Comparison of ENCODE assay signal across 8 mouse cellular contexts in genomic region chr1:138912156-138912616, GRCm38 (mm10). TPM values are rescaled to one million over a fixed set of nuclear protein-coding genes. Genes with fewer than 3 reads are reported as not detected.
DNase-seq lines count a peak whose midpoint lies in the region; ATAC-seq lines count a peak whose summit lies in the region.

No protein-coding gene starts in this region.

- no peak for ATAC-seq in kidney, embryonic 14.5 days (ENCODE audit: low FRiP score, low TSS enrichment)
- ATAC-seq in activated CD4-positive, CD25-positive, alpha-beta regulatory T cell, adult 4 months: no peak

- H3K9ac ChIP-seq in kidney, embryonic 14.5 days (ENCODE audit: low read depth, low read length): no peak overlapping the region

- no peaks in the 10 kb centered on the region for H3K36me3 ChIP-seq in kidney, embryonic 14.5 days (ENCODE audit: control insufficient read depth, insufficient read depth, low read length)
- H3K36me3 ChIP-seq in megakaryocyte, embryonic 14.5 days (replicated peaks; ENCODE audit: low read length): no peaks in the 10 kb centered on the region
- no peaks in the 10 kb centered on the region for H3K36me3 ChIP-seq in embryonic facial prominence, embryonic 10.5 days (replicated peaks)

- H3K4me1 ChIP-seq in kidney, embryonic 14.5 days (ENCODE audit: control insufficient read depth, insufficient read depth, low read length): no peaks in the 10 kb centered on the region
- peaks cover 9% of the 10 kb centered on the region; the same call in 1 of the 2 replicates for H3K4me1 ChIP-seq in megakaryocyte, embryonic 14.5 days
- no peaks in the 10 kb centered on the region; the same call in 1 of the 2 replicates for H3K4me1 ChIP-seq in embryonic facial prominence, embryonic 10.5 days

- WGBS in kidney, embryonic 14.5 days: 38% methylated on average over 8 of the region's 8 CpGs
- WGBS in embryonic facial prominence, embryonic 10.5 days: 59% methylated on average over 8 of the region's 8 CpGs

- H3K4me2 ChIP-seq in kidney, embryonic 14.5 days (replicated peaks; ENCODE audit: low read depth, low read length): peak overlapping the region; percentile 18; the same call in 1 of the 2 replicates

- H3K9me3 ChIP-seq in kidney, embryonic 14.5 days (ENCODE audit: control insufficient read depth, low read length): no peaks in the 10 kb centered on the region
- H3K9me3 ChIP-seq in megakaryocyte, embryonic 14.5 days: no peaks in the 10 kb centered on the region; the same call in 1 of the 2 replicates
- H3K9me3 ChIP-seq in embryonic facial prominence, embryonic 10.5 days: no peaks in the 10 kb centered on the region

- H3K4me3 ChIP-seq in kidney, embryonic 14.5 days (ENCODE audit: low read length): no peak overlapping the region
- H3K4me3 ChIP-seq in megakaryocyte, embryonic 14.5 days (replicated peaks): peak overlapping the region; percentile 76
- H3K4me3 ChIP-seq in embryonic facial prominence, embryonic 10.5 days: no peak overlapping the region

- H3K27me3 ChIP-seq in kidney, embryonic 14.5 days (ENCODE audit: control insufficient read depth, insufficient read depth, low read length): no peaks in the 10 kb centered on the region
- H3K27me3 ChIP-seq in megakaryocyte, embryonic 14.5 days (replicated peaks): no peaks in the 10 kb centered on the region
- no peaks in the 10 kb centered on the region for H3K27me3 ChIP-seq in embryonic facial prominence, embryonic 10.5 days (replicated peaks; ENCODE audit: low read depth, poor library complexity, severe bottlenecking)

- no peak overlapping the region for H3K27ac ChIP-seq in kidney, embryonic 14.5 days (ENCODE audit: low read depth, low read length)
- H3K27ac ChIP-seq in embryonic facial prominence, embryonic 10.5 days (replicated peaks): no peak overlapping the region

- DNase-seq in layer of hippocampus, postnatal 14 days (ENCODE audit: low spot score in 2 of 2): peak; percentile 17 to 33
- no peak for DNase-seq in layer of hippocampus, adult 9-11 months
- DNase-seq in T-cell, adult 2 months (ENCODE audit: low spot score): peak; percentile 16
- peak; percentile 70 for DNase-seq in gonadal fat pad, adult 2 months (ENCODE audit: low read depth)
- no peak for DNase-seq in embryonic facial prominence, embryonic 10.5 days (ENCODE audit: low spot score)

RNA-seq across cellular contexts. Expression of gene Dennd1b, which starts 51.0 kb away (rescaled TPM):
- total RNA-seq in layer of hippocampus, postnatal 14 days (2021): 10 to 100 TPM; 25.4 to 25.7 TPM
- polyA plus RNA-seq in gonadal fat pad, adult 2 months (2012; rRNA removed): 7.1 and 8.4 TPM in 2 replicates
- polyA plus RNA-seq in kidney, embryonic 14.5 days (2014; fragmentation: Nextera tagmentation; extraction: Ambion mirVana): 10.7 and 13.1 TPM in 2 replicates
- 0.79 TPM in 1 of 2 replicates, not detected in the other for polyA plus RNA-seq in megakaryocyte, embryonic 14.5 days (2012; ENCODE audit: insufficient read depth, low replicate concordance)
- polyA plus RNA-seq in embryonic facial prominence, embryonic 10.5 days (2016; fragmentation: Nextera tagmentation; extraction: Ambion mirVana): 6.3 and 6.7 TPM in 2 replicates
- polyA plus RNA-seq in activated CD4-positive, CD25-positive, alpha-beta regulatory T cell, adult 4 months (2017; shearing (Covaris generic)): 10 to 100 TPM; 19.2 to 28.0 TPM

RNA-seq across cellular contexts. Expression of gene 2310009B15Rik, which starts 55.5 kb away (rescaled TPM):
- 10 to 100 TPM; 19.9 to 24.3 TPM for total RNA-seq in layer of hippocampus, postnatal 14 days (2021)
- 30.1 and 31.3 TPM in 2 replicates for polyA plus RNA-seq in gonadal fat pad, adult 2 months (2012; rRNA removed)
- 47.8 and 58.4 TPM in 2 replicates for polyA plus RNA-seq in kidney, embryonic 14.5 days (2014; fragmentation: Nextera tagmentation; extraction: Ambion mirVana)
- polyA plus RNA-seq in megakaryocyte, embryonic 14.5 days (2012; ENCODE audit: insufficient read depth, low replicate concordance): 30.1 and 54.8 TPM in 2 replicates
- 35.3 and 35.6 TPM in 2 replicates for polyA plus RNA-seq in embryonic facial prominence, embryonic 10.5 days (2016; fragmentation: Nextera tagmentation; extraction: Ambion mirVana)
- polyA plus RNA-seq in activated CD4-positive, CD25-positive, alpha-beta regulatory T cell, adult 4 months (2017; shearing (Covaris generic)): 10 to 100 TPM; 13.2 to 18.1 TPM

Comparison
In these comparisons a context has a peak if more than half of its experiments do, and no peak if none do; other contexts are left out.
1. DNase-seq: peak in layer of hippocampus, postnatal 14 days (2 of 2), T-cell, adult 2 months (single experiment) and gonadal fat pad, adult 2 months (single experiment); none in layer of hippocampus, adult 9-11 months (single experiment) and embryonic facial prominence, embryonic 10.5 days (single experiment).